Mouse (Mus musculus): ENCODE measurements around the gene Fam189a2. TPM values are rescaled to one million over a fixed set of nuclear protein-coding genes. Genes with fewer than 3 reads are reported as not detected.

The Fam189a2 gene
- polyA plus RNA-seq, 1 experiment from 2014 or later: 2.3 TPM

GRCm38 (mm10) chr19:24056880-24057279 lies 26.1 kb upstream of the Fam189a2 start:
- ATAC-seq: no peak
- WGBS: 100% methylated on average over 1 of the region's 1 CpGs

GRCm38 (mm10) chr19:24054904-24055303 lies 24.1 kb upstream of the Fam189a2 start:
- Histone ChIP-seq H3K27me3 (ENCODE audit: control insufficient read depth, insufficient read depth, low read depth, low read length) (no peaks in the 10 kb centered on the region), H3K27ac (ENCODE audit: low read length) (no peak overlapping the region), H3K4me3 (ENCODE audit: low read depth, low read length) (no peak overlapping the region), H3K9me3 (replicated peaks; ENCODE audit: control insufficient read depth, low read length, poor library complexity, severe bottlenecking) (no peaks in the 10 kb centered on the region), H3K36me3 (ENCODE audit: control insufficient read depth, insufficient read depth, low read length) (no peaks in the 10 kb centered on the region), H3K4me1 (ENCODE audit: control insufficient read depth, insufficient read depth, low read length) (no peaks in the 10 kb centered on the region), H3K4me2 (ENCODE audit: low read length) (no peak overlapping the region), H3K9ac (ENCODE audit: low read depth, low read length) (no peak overlapping the region)
- 71% methylated on average over 2 of the region's 2 CpGs for WGBS
- ATAC-seq: no peak

More at GRCm38 (mm10) chr19:24056880-24057279, 26.1 kb upstream of the Fam189a2 start:
- Histone ChIP-seq H3K9ac (ENCODE audit: low read depth, low read length) (no peak overlapping the region), H3K4me1 (ENCODE audit: control insufficient read depth, insufficient read depth, low read length) (no peaks in the 10 kb centered on the region), H3K27me3 (ENCODE audit: control insufficient read depth, insufficient read depth, low read depth, low read length) (no peaks in the 10 kb centered on the region), H3K36me3 (ENCODE audit: control insufficient read depth, insufficient read depth, low read length) (no peaks in the 10 kb centered on the region), H3K9me3 (replicated peaks; ENCODE audit: control insufficient read depth, low read length, poor library complexity, severe bottlenecking) (no peaks in the 10 kb centered on the region), H3K4me3 (ENCODE audit: low read depth, low read length) (no peak overlapping the region), H3K27ac (ENCODE audit: low read length) (no peak overlapping the region), H3K4me2 (ENCODE audit: low read length) (no peak overlapping the region)

- no peaks in the 10 kb centered on the region for H3K9me3 ChIP-seq (replicated peaks; ENCODE audit: control insufficient read depth, low read length, poor library complexity, severe bottlenecking)
- 84% methylated on average over 5 of the region's 5 CpGs for WGBS
Measured at GRCm38 (mm10) chr19:24054265-24054664, 23.4 kb upstream of the Fam189a2 start.

GRCm38 (mm10) chr19:24050514-24050913 lies 19.7 kb upstream of the Fam189a2 start:
- 76% methylated on average over 2 of the region's 2 CpGs for WGBS
- Histone ChIP-seq H3K36me3 (ENCODE audit: control insufficient read depth, insufficient read depth, low read length) (no peaks in the 10 kb centered on the region), H3K4me3 (ENCODE audit: low read depth, low read length) (no peak overlapping the region), H3K9me3 (replicated peaks; ENCODE audit: control insufficient read depth, low read length, poor library complexity, severe bottlenecking) (no peaks in the 10 kb centered on the region), H3K27me3 (ENCODE audit: control insufficient read depth, insufficient read depth, low read depth, low read length) (no peaks in the 10 kb centered on the region), H3K4me2 (ENCODE audit: low read length) (no peak overlapping the region), H3K4me1 (ENCODE audit: control insufficient read depth, insufficient read depth, low read length) (no peaks in the 10 kb centered on the region), H3K9ac (ENCODE audit: low read depth, low read length) (no peak overlapping the region), H3K27ac (ENCODE audit: low read length) (no peak overlapping the region)
- no peak for ATAC-seq

More at GRCm38 (mm10) chr19:24054265-24054664, 23.4 kb upstream of the Fam189a2 start:
- ATAC-seq: no peak
- no peak overlapping the region for H3K4me2 ChIP-seq (ENCODE audit: low read length)
- no peaks in the 10 kb centered on the region for H3K27me3 ChIP-seq (ENCODE audit: control insufficient read depth, insufficient read depth, low read depth, low read length)
- no peaks in the 10 kb centered on the region for H3K36me3 ChIP-seq (ENCODE audit: control insufficient read depth, insufficient read depth, low read length)
- no peak overlapping the region for H3K27ac ChIP-seq (ENCODE audit: low read length)
- no peaks in the 10 kb centered on the region for H3K4me1 ChIP-seq (ENCODE audit: control insufficient read depth, insufficient read depth, low read length)
- H3K4me3 ChIP-seq (ENCODE audit: low read depth, low read length): no peak overlapping the region
- no peak overlapping the region for H3K9ac ChIP-seq (ENCODE audit: low read depth, low read length)

- no peaks in the 10 kb centered on the region for H3K36me3 ChIP-seq (ENCODE audit: control insufficient read depth, insufficient read depth, low read length)
- no peak overlapping the region for H3K9ac ChIP-seq (ENCODE audit: low read depth, low read length)
- H3K4me1 ChIP-seq (ENCODE audit: control insufficient read depth, insufficient read depth, low read length): no peaks in the 10 kb centered on the region
- H3K4me3 ChIP-seq (ENCODE audit: low read depth, low read length): no peak overlapping the region
- H3K4me2 ChIP-seq (ENCODE audit: low read length): no peak overlapping the region
- no peaks in the 10 kb centered on the region for H3K9me3 ChIP-seq (replicated peaks; ENCODE audit: control insufficient read depth, low read length, poor library complexity, severe bottlenecking)
- no peak overlapping the region for H3K27ac ChIP-seq (ENCODE audit: low read length)
- no peaks in the 10 kb centered on the region for H3K27me3 ChIP-seq (ENCODE audit: control insufficient read depth, insufficient read depth, low read depth, low read length)
- no peak for ATAC-seq
- WGBS: 85% methylated on average over 3 of the region's 3 CpGs
Measured at GRCm38 (mm10) chr19:24049329-24049728, 18.5 kb upstream of the Fam189a2 start.

- H3K4me1 ChIP-seq (ENCODE audit: control insufficient read depth, insufficient read depth, low read length): no peaks in the 10 kb centered on the region
Measured at GRCm38 (mm10) chr19:24046395-24046993, 15.7 kb upstream of the Fam189a2 start.

GRCm38 (mm10) chr19:24042387-24042786 lies 11.6 kb upstream of the Fam189a2 start:
- no peak for ATAC-seq
- Histone ChIP-seq H3K27ac (ENCODE audit: low read length) (no peak overlapping the region), H3K27me3 (ENCODE audit: control insufficient read depth, insufficient read depth, low read depth, low read length) (no peaks in the 10 kb centered on the region), H3K4me2 (ENCODE audit: low read length) (no peak overlapping the region), H3K4me3 (ENCODE audit: low read depth, low read length) (no peak overlapping the region), H3K9me3 (replicated peaks; ENCODE audit: control insufficient read depth, low read length, poor library complexity, severe bottlenecking) (no peaks in the 10 kb centered on the region), H3K36me3 (ENCODE audit: control insufficient read depth, insufficient read depth, low read length) (no peaks in the 10 kb centered on the region), H3K4me1 (ENCODE audit: control insufficient read depth, insufficient read depth, low read length) (no peaks in the 10 kb centered on the region), H3K9ac (ENCODE audit: low read depth, low read length) (no peak overlapping the region)
- WGBS: 96% methylated on average over 2 of the region's 2 CpGs

More at GRCm38 (mm10) chr19:24046395-24046993, 15.7 kb upstream of the Fam189a2 start:
- no peaks in the 10 kb centered on the region for H3K9me3 ChIP-seq (replicated peaks; ENCODE audit: control insufficient read depth, low read length, poor library complexity, severe bottlenecking)
- no peak overlapping the region for H3K4me2 ChIP-seq (ENCODE audit: low read length)
- no peak overlapping the region for H3K9ac ChIP-seq (ENCODE audit: low read depth, low read length)
- no peak for ATAC-seq
- no peak overlapping the region for H3K4me3 ChIP-seq (ENCODE audit: low read depth, low read length)
- no peaks in the 10 kb centered on the region for H3K36me3 ChIP-seq (ENCODE audit: control insufficient read depth, insufficient read depth, low read length)
- WGBS: 92% methylated on average over 10 of the region's 10 CpGs
- no peaks in the 10 kb centered on the region for H3K27me3 ChIP-seq (ENCODE audit: control insufficient read depth, insufficient read depth, low read depth, low read length)
- H3K27ac ChIP-seq (ENCODE audit: low read length): no peak overlapping the region

- no peak overlapping the region for H3K4me2 ChIP-seq (ENCODE audit: low read length)
- 71% methylated on average over 14 of the region's 14 CpGs for WGBS
- H3K36me3 ChIP-seq (ENCODE audit: control insufficient read depth, insufficient read depth, low read length): no peaks in the 10 kb centered on the region
- ATAC-seq: no peak
- no peak overlapping the region for H3K9ac ChIP-seq (ENCODE audit: low read depth, low read length)
- H3K4me1 ChIP-seq (ENCODE audit: control insufficient read depth, insufficient read depth, low read length): no peaks in the 10 kb centered on the region
- no peak overlapping the region for H3K4me3 ChIP-seq (ENCODE audit: low read depth, low read length)
- no peaks in the 10 kb centered on the region for H3K9me3 ChIP-seq (replicated peaks; ENCODE audit: control insufficient read depth, low read length, poor library complexity, severe bottlenecking)
- no peaks in the 10 kb centered on the region for H3K27me3 ChIP-seq (ENCODE audit: control insufficient read depth, insufficient read depth, low read depth, low read length)
- H3K27ac ChIP-seq (ENCODE audit: low read length): no peak overlapping the region
Measured at GRCm38 (mm10) chr19:24039061-24039853, 8.4 kb upstream of the Fam189a2 start.

- ATAC-seq: no peak
- no peak overlapping the region for H3K4me2 ChIP-seq (ENCODE audit: low read length)
- H3K9ac ChIP-seq (ENCODE audit: low read depth, low read length): no peak overlapping the region
- WGBS: 11% methylated on average over 3 of the region's 3 CpGs
- H3K27me3 ChIP-seq (ENCODE audit: control insufficient read depth, insufficient read depth, low read depth, low read length): peaks cover 3% of the 10 kb centered on the region; the same call in 1 of the 2 replicates
- peaks cover 10% of the 10 kb centered on the region for H3K4me1 ChIP-seq (ENCODE audit: control insufficient read depth, insufficient read depth, low read length)
- no peak overlapping the region for H3K4me3 ChIP-seq (ENCODE audit: low read depth, low read length)
- H3K27ac ChIP-seq (ENCODE audit: low read length): no peak overlapping the region
- H3K9me3 ChIP-seq (replicated peaks; ENCODE audit: control insufficient read depth, low read length, poor library complexity, severe bottlenecking): no peaks in the 10 kb centered on the region
- H3K36me3 ChIP-seq (ENCODE audit: control insufficient read depth, insufficient read depth, low read length): no peaks in the 10 kb centered on the region
Measured at GRCm38 (mm10) chr19:24034367-24034766, 3.5 kb upstream of the Fam189a2 start.
